Mouse (Mus musculus): ENCODE measurements around the gene Gm11032. TPM values are rescaled to one million over a fixed set of nuclear protein-coding genes. Genes with fewer than 3 reads are reported as not detected.

The Gm11032 gene
- polyA plus RNA-seq, 1 experiment: not detected

- H3K4me3 ChIP-seq (ENCODE audit: insufficient read depth, low read length): no peak overlapping the region
- no peaks in the 10 kb centered on the region for H3K4me1 ChIP-seq (ENCODE audit: control insufficient read depth, insufficient read depth, low read length)
- TF ChIP-seq POLR2A (IDR thresholded peaks at IDR 0.05; ENCODE audit: low read depth, low read length): no peak
- no peak for TF ChIP-seq CTCF (IDR thresholded peaks at IDR 0.05; ENCODE audit: borderline replicate concordance, insufficient read depth, low read length)
- no peak overlapping the region for H3K27ac ChIP-seq (ENCODE audit: insufficient read depth, low read length)
These were observed 21.5 kb upstream of the Gm11032 start for GRCm38 (mm10) chr11:4598411-4598810.

DNA sequence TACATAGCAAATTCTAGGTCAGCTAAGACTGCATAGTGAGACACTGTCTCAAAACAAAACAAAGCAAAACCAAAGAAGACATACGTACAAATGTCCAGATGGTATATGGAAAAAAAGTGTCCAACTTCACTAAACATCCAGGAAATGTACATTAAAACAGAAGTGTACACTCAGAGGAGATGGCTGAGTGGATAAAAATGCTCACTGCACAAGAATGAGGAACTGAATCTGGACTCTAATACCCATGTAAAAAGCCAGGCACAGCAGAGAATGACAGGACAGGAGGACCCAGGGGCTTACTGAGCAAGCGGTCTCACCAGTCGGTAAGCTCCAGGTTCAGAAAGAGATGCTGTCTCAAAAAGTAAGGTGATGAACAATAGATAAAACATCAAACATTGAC lies 20.0 kb upstream of the Gm11032 start:
- Histone ChIP-seq H3K27ac (ENCODE audit: insufficient read depth, low read length) (no peak overlapping the region), H3K4me3 (ENCODE audit: insufficient read depth, low read length) (no peak overlapping the region), H3K4me1 (ENCODE audit: control insufficient read depth, insufficient read depth, low read length) (no peaks in the 10 kb centered on the region)
- TF ChIP-seq POLR2A (IDR thresholded peaks at IDR 0.05; ENCODE audit: low read depth, low read length) (no peak), CTCF (IDR thresholded peaks at IDR 0.05; ENCODE audit: borderline replicate concordance, insufficient read depth, low read length) (no peak)

DNA sequence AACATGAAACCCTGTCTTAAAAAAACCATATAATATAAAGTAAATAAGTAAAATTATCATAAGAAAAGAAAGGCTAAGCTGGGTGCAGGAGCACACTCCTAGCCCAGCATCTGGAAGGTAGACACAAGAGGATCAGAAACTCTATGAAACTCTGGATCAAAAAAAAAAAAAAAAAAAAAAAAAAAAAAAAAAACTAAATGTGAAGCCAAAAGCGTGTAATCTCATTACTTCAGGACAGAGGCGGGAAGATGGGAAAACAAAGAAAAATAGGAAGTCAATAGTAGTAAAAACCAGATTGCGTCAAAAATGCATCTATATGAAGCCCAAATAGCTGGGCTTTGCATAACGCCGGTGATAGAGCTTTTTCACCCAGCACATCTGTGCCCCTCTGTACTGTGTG lies 18.0 kb upstream of the Gm11032 start:
- no peak for TF ChIP-seq POLR2A (IDR thresholded peaks at IDR 0.05; ENCODE audit: low read depth, low read length)
- TF ChIP-seq CTCF (IDR thresholded peaks at IDR 0.05; ENCODE audit: borderline replicate concordance, insufficient read depth, low read length): no peak
- H3K4me3 ChIP-seq (ENCODE audit: insufficient read depth, low read length): no peak overlapping the region
- H3K27ac ChIP-seq (ENCODE audit: insufficient read depth, low read length): no peak overlapping the region
- H3K4me1 ChIP-seq (ENCODE audit: control insufficient read depth, insufficient read depth, low read length): peaks cover 5% of the 10 kb centered on the region

GRCm38 (mm10) chr11:4602691-4603441 lies 17.0 kb upstream of the Gm11032 start:
- no peak overlapping the region for H3K27ac ChIP-seq (ENCODE audit: insufficient read depth, low read length)

GRCm38 (mm10) chr11:4604441-4604840 lies 15.4 kb upstream of the Gm11032 start:
- H3K27ac ChIP-seq (ENCODE audit: insufficient read depth, low read length): no peak overlapping the region
- no peak for TF ChIP-seq POLR2A (IDR thresholded peaks at IDR 0.05; ENCODE audit: low read depth, low read length)
- no peak for TF ChIP-seq CTCF (IDR thresholded peaks at IDR 0.05; ENCODE audit: borderline replicate concordance, insufficient read depth, low read length)
- H3K4me1 ChIP-seq (ENCODE audit: control insufficient read depth, insufficient read depth, low read length): peaks cover 8% of the 10 kb centered on the region
- H3K4me3 ChIP-seq (ENCODE audit: insufficient read depth, low read length): no peak overlapping the region

More at GRCm38 (mm10) chr11:4602691-4603441, 17.0 kb upstream of the Gm11032 start:
- Histone ChIP-seq H3K4me3 (ENCODE audit: insufficient read depth, low read length) (no peak overlapping the region), H3K4me1 (ENCODE audit: control insufficient read depth, insufficient read depth, low read length) (peaks cover 8% of the 10 kb centered on the region)
- no peak for TF ChIP-seq POLR2A (IDR thresholded peaks at IDR 0.05; ENCODE audit: low read depth, low read length)
- no peak for TF ChIP-seq CTCF (IDR thresholded peaks at IDR 0.05; ENCODE audit: borderline replicate concordance, insufficient read depth, low read length)

GRCm38 (mm10) chr11:4605414-4605813 lies 14.5 kb upstream of the Gm11032 start:
- no peak overlapping the region for H3K27ac ChIP-seq (ENCODE audit: insufficient read depth, low read length)
- peaks cover 8% of the 10 kb centered on the region for H3K4me1 ChIP-seq (ENCODE audit: control insufficient read depth, insufficient read depth, low read length)
- TF ChIP-seq CTCF (IDR thresholded peaks at IDR 0.05; ENCODE audit: borderline replicate concordance, insufficient read depth, low read length) (no peak), POLR2A (IDR thresholded peaks at IDR 0.05; ENCODE audit: low read depth, low read length) (no peak)
- no peak overlapping the region for H3K4me3 ChIP-seq (ENCODE audit: insufficient read depth, low read length)

GRCm38 (mm10) chr11:4606541-4606940 lies 13.3 kb upstream of the Gm11032 start:
- no peak for TF ChIP-seq CTCF (IDR thresholded peaks at IDR 0.05; ENCODE audit: borderline replicate concordance, insufficient read depth, low read length)
- TF ChIP-seq POLR2A (IDR thresholded peaks at IDR 0.05; ENCODE audit: low read depth, low read length): no peak
- no peak overlapping the region for H3K4me3 ChIP-seq (ENCODE audit: insufficient read depth, low read length)

DNA sequence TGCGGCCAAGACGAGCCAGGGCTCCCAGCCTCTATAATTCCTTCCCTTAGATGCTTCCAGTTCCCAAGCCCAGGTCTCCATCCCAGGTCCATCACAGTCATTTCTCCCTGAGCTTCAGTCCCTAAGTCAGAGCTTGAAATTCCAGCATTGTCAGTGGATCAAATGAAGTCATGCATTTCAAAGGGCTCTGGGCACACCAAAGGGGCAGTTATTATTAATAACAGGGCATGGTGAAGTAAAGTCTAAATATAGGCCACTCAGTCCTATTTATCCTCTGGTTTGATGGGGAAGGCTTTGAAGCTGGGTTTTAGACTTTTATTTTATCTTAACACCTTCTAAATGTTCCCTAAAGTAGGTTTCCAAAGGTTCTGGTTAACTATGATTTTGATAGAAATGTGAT lies 8.0 kb upstream of the Gm11032 start:
- Histone ChIP-seq H3K4me1 (ENCODE audit: control insufficient read depth, insufficient read depth, low read length) (peaks cover 3% of the 10 kb centered on the region), H3K4me3 (ENCODE audit: insufficient read depth, low read length) (no peak overlapping the region), H3K27ac (ENCODE audit: insufficient read depth, low read length) (no peak overlapping the region)
- no peak for TF ChIP-seq POLR2A (IDR thresholded peaks at IDR 0.05; ENCODE audit: low read depth, low read length)
- no peak for TF ChIP-seq CTCF (IDR thresholded peaks at IDR 0.05; ENCODE audit: borderline replicate concordance, insufficient read depth, low read length)

More at GRCm38 (mm10) chr11:4606541-4606940, 13.3 kb upstream of the Gm11032 start:
- Histone ChIP-seq H3K4me1 (ENCODE audit: control insufficient read depth, insufficient read depth, low read length) (peaks cover 8% of the 10 kb centered on the region), H3K27ac (ENCODE audit: insufficient read depth, low read length) (peak overlapping the region; percentile 90)

GRCm38 (mm10) chr11:4620501-4621108 lies 738 bp downstream of the Gm11032 start:
- Histone ChIP-seq H3K4me3 (ENCODE audit: insufficient read depth, low read length) (no peak overlapping the region), H3K27ac (ENCODE audit: insufficient read depth, low read length) (no peak overlapping the region), H3K4me1 (ENCODE audit: control insufficient read depth, insufficient read depth, low read length) (no peaks in the 10 kb centered on the region; the same call in 1 of the 2 replicates)
- TF ChIP-seq CTCF (IDR thresholded peaks at IDR 0.05; ENCODE audit: borderline replicate concordance, insufficient read depth, low read length): no peak
- no peak for TF ChIP-seq POLR2A (IDR thresholded peaks at IDR 0.05; ENCODE audit: low read depth, low read length)

- no peaks in the 10 kb centered on the region; the same call in 1 of the 2 replicates for H3K4me1 ChIP-seq (ENCODE audit: control insufficient read depth, insufficient read depth, low read length)
- no peak for TF ChIP-seq CTCF (IDR thresholded peaks at IDR 0.05; ENCODE audit: borderline replicate concordance, insufficient read depth, low read length)
- TF ChIP-seq POLR2A (IDR thresholded peaks at IDR 0.05; ENCODE audit: low read depth, low read length): no peak
- no peak overlapping the region for H3K4me3 ChIP-seq (ENCODE audit: insufficient read depth, low read length)
- no peak overlapping the region for H3K27ac ChIP-seq (ENCODE audit: insufficient read depth, low read length)
These were observed 2.0 kb downstream of the Gm11032 start for GRCm38 (mm10) chr11:4621866-4622265.

All from embryonic fibroblast, embryonic 13.5 days (primary cell).